Mouse (Mus musculus): ENCODE results near the gene Amn. TPM values are rescaled to one million over a fixed set of nuclear protein-coding genes. Genes with fewer than 3 reads are reported as not detected.

Gene Amn
- total RNA-seq (2012; rRNA removed), result 0.12 TPM in 1 of 2 replicates, not detected in the other
- polyA plus RNA-seq (2012; ENCODE audit: insufficient read depth in 1 of 2, insufficient read length in 2 of 2, low read depth in 1 of 2, low replicate concordance in 2 of 2, missing spikeins in 1 of 2), result under 1 TPM in 1 of 2 experiments, not detected in 1; 0.14 TPM

DNA sequence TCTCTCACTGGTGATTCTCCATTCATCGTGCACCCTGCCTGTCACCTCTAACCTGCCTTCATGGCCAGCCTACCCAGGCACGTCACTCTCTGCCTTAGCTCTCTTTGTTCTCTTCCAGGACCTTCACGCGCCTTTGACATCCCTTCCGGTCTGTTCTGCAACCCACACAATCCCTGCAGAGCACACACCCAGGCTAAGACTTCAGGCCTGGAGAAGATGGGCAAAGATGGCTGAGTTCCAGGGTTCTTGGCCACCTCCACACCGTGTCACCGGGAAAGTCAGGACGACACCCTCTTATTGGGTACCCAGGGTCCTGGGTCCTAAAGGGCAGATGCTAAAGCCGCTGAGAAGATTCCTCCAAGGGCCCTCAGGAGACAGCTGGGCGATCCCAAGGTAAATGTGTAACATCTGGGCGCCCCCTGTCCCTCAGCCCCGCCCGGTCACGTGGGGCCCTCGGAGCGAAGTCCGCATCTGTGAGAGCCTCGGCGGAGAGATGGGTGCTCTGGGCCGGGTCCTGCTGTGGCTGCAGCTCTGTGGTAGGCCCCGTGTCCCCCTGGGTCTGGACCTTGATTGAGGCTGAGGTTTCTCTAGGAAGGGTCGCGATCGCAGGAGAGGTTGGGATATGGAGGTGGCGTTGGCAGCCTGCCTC is at the start of gene Amn:
TSS of gene Amn (plus strand) at position 467 of the 649 bp plus-strand sequence.
- H3K27me3 ChIP-seq (ENCODE audit: control insufficient read depth in 1 of 2, insufficient read depth in 2 of 2, low read length in 2 of 2), result no peaks in the 10 kb centered on the region
- DNase-seq (ENCODE audit: low read depth, low spot score), result no peak
- no peak within 1 kb of the TSS for H3K9ac ChIP-seq (ENCODE audit: control insufficient read depth, low read depth, low read length, poor library complexity, severe bottlenecking)
- H3K4me1 ChIP-seq (ENCODE audit: control insufficient read depth in 1 of 2, insufficient read depth in 2 of 2, low read length in 2 of 2), result peaks cover 0 to 9% of the 10 kb centered on the region in 2 experiments; a peak in 2 of 4 replicates
- H3K79me2 ChIP-seq (ENCODE audit: control insufficient read depth, insufficient read depth, low read length, poor library complexity), result no peaks in the 10 kb centered on the region
- H3K36me3 ChIP-seq (ENCODE audit: control insufficient read depth in 1 of 2, insufficient read depth in 2 of 2, low read length in 2 of 2), result peaks cover 0 to 5% of the 10 kb centered on the region in 2 experiments; a peak in 2 of 4 replicates
- H3K4me3 ChIP-seq (ENCODE audit: control insufficient read depth in 1 of 2, insufficient read depth in 1 of 2, low read depth in 2 of 2, low read length in 2 of 2), result no peak within 1 kb of the TSS
- TF ChIP-seq RAD21 (IDR thresholded peaks at IDR 0.05; ENCODE audit: low read depth, low read length) (no peak), KAT2A (conservative IDR thresholded peaks at IDR 0.05; ENCODE audit: low read depth, low read length) (no peak), CHD1 (IDR thresholded peaks at IDR 0.05; ENCODE audit: low read depth, low read length) (no peak), POLR2AphosphoS5 (IDR thresholded peaks at IDR 0.05; ENCODE audit: borderline replicate concordance, low read depth, low read length) (no peak), ZKSCAN1 (IDR thresholded peaks at IDR 0.05; ENCODE audit: low read depth, low read length) (no peak), POLR2A (IDR thresholded peaks at IDR 0.05; ENCODE audit: control insufficient read depth in 1 of 2, insufficient read depth in 1 of 2, low read depth in 1 of 2, low read length in 2 of 2, poor library complexity in 1 of 2) (no peak), USF1 (IDR thresholded peaks at IDR 0.05; ENCODE audit: low read depth, low read length) (no peak), MYC (IDR thresholded peaks at IDR 0.05; ENCODE audit: low read depth, low read length) (no peak), MYB (IDR thresholded peaks at IDR 0.05; ENCODE audit: low read depth, low read length) (no peak), MAFK (IDR thresholded peaks at IDR 0.05; ENCODE audit: borderline replicate concordance, low read depth, low read length) (no peak), HCFC1 (IDR thresholded peaks at IDR 0.05; ENCODE audit: low read depth, low read length) (no peak), TBP (IDR thresholded peaks at IDR 0.05; ENCODE audit: low read depth, low read length) (no peak), EP300 (IDR thresholded peaks at IDR 0.05; ENCODE audit: low read depth in 1 of 2, low read length in 2 of 2) (no peak)
- no peak within 1 kb of the TSS for H3K27ac ChIP-seq (ENCODE audit: control insufficient read depth, low read depth, low read length)
- no peaks in the 10 kb centered on the region for H3K9me3 ChIP-seq (replicated peaks; ENCODE audit: insufficient read depth, low read length)

DNA sequence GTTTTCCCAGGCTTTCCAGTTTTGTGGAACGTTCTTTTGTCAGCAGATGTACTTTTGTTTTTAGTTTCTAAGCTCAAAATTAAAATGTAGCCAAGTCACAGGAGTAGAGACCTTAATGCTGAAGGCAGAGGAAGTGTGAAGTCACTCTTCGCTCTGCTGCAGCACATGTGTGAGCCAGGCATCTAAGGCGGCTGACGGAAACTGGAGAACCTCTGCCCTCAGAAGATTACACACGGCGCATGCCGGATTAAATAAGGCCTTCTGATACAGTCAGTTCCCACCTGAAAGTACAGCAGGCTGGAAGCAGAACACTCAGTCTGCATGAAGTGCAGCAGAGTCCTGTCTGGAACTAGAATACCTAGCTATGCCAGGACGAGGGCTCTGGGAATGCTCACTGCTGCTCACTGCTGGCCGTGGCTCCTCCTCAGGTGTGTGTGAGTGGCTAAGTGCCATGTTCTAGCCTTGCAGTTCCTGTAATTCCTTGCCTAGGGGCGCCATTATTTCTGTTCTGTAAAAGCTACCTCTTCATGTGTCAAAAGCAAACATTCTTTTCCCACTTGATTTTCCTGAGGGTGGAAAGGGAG is 45.6 kb upstream of the Amn start:
- Histone ChIP-seq H3K9ac (ENCODE audit: control insufficient read depth, low read depth, low read length, poor library complexity, severe bottlenecking) (no peak overlapping the region), H3K27ac (ENCODE audit: control insufficient read depth, low read depth, low read length) (no peak overlapping the region), H3K27me3 (ENCODE audit: control insufficient read depth in 1 of 2, insufficient read depth in 2 of 2, low read length in 2 of 2) (no peaks in the 10 kb centered on the region), H3K4me1 (ENCODE audit: control insufficient read depth in 1 of 2, insufficient read depth in 2 of 2, low read length in 2 of 2) (no peaks in the 10 kb centered on the region), H3K9me3 (replicated peaks; ENCODE audit: insufficient read depth, low read length) (no peaks in the 10 kb centered on the region), H3K36me3 (ENCODE audit: control insufficient read depth in 1 of 2, insufficient read depth in 2 of 2, low read length in 2 of 2) (peaks cover 0 to 17% of the 10 kb centered on the region in 2 experiments; a peak in 2 of 4 replicates), H3K4me3 (ENCODE audit: control insufficient read depth in 1 of 2, insufficient read depth in 1 of 2, low read depth in 2 of 2, low read length in 2 of 2) (no peak overlapping the region), H3K79me2 (ENCODE audit: control insufficient read depth, insufficient read depth, low read length, poor library complexity) (peaks cover 3% of the 10 kb centered on the region; the same call in 1 of the 2 replicates)
- no peak for TF ChIP-seq CHD2 (IDR thresholded peaks at IDR 0.05; ENCODE audit: low read length)
- TF ChIP-seq MYC (IDR thresholded peaks at IDR 0.05; ENCODE audit: low read depth, low read length), result no peak
- no peak for TF ChIP-seq USF2 (IDR thresholded peaks at IDR 0.05; ENCODE audit: borderline replicate concordance in 1 of 2, insufficient read depth in 1 of 2, low read depth in 1 of 2, low read length in 2 of 2)
- no peak for TF ChIP-seq BHLHE40 (IDR thresholded peaks at IDR 0.05; ENCODE audit: borderline replicate concordance, low read depth, low read length)
- TF ChIP-seq MAX (IDR thresholded peaks at IDR 0.05; ENCODE audit: low read length), result no peak
- TF ChIP-seq RCOR1 (IDR thresholded peaks at IDR 0.05; ENCODE audit: low read depth, low read length), result no peak
- no peak for TF ChIP-seq NELFE (IDR thresholded peaks at IDR 0.05; ENCODE audit: low read depth, low read length)
- TF ChIP-seq SMC3 (IDR thresholded peaks at IDR 0.05; ENCODE audit: low read depth, low read length), result no peak
- TF ChIP-seq ETS1 (IDR thresholded peaks at IDR 0.05; ENCODE audit: low read depth, low read length), result no peak
- no peak for TF ChIP-seq TBP (IDR thresholded peaks at IDR 0.05; ENCODE audit: low read depth, low read length)
- no peak for TF ChIP-seq POLR2AphosphoS2 (IDR thresholded peaks at IDR 0.05; ENCODE audit: low read length)
- TF ChIP-seq HCFC1 (IDR thresholded peaks at IDR 0.05; ENCODE audit: low read depth, low read length), result no peak
- no peak for TF ChIP-seq MEF2A (IDR thresholded peaks at IDR 0.05; ENCODE audit: extremely low read depth, insufficient replicate concordance, low read depth, low read length, poor library complexity, severe bottlenecking)
- no peak for TF ChIP-seq KAT2A (conservative IDR thresholded peaks at IDR 0.05; ENCODE audit: low read depth, low read length)
- no peak for TF ChIP-seq EP300 (IDR thresholded peaks at IDR 0.05; ENCODE audit: low read depth in 1 of 2, low read length in 2 of 2)
- TF ChIP-seq ELF1 (IDR thresholded peaks at IDR 0.05; ENCODE audit: low read depth, low read length), result no peak
- no peak for TF ChIP-seq GABPA (IDR thresholded peaks at IDR 0.05; ENCODE audit: low read depth, low read length)
- TF ChIP-seq RAD21 (IDR thresholded peaks at IDR 0.05; ENCODE audit: low read depth, low read length), result no peak
- no peak for DNase-seq (ENCODE audit: low read depth, low spot score)

All from MEL (cell line).